Mouse (Mus musculus): ENCODE data around the gene Epb41l2.

Epb41l2 gene

DNA sequence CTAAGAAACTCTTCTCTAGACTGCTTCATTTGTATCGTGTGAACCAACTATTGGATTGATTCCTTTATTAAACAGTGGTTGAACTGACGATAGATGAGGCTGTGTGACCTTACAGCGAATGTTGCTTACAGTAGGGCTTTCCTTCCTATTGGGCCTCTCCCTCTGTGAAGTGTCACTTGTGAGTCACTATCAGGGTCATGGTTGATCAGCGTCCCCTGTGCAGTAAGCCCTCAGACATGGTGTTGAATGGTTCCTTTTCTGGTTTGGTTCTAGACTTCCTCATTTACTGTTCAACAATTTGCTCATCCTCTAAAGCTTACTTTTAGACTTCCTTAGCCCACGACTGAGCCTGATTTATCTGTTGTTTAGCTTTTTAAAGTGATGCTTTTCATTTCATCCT is 7.1 kb downstream of the Epb41l2 start:
- DNase-seq, result no peak

DNA sequence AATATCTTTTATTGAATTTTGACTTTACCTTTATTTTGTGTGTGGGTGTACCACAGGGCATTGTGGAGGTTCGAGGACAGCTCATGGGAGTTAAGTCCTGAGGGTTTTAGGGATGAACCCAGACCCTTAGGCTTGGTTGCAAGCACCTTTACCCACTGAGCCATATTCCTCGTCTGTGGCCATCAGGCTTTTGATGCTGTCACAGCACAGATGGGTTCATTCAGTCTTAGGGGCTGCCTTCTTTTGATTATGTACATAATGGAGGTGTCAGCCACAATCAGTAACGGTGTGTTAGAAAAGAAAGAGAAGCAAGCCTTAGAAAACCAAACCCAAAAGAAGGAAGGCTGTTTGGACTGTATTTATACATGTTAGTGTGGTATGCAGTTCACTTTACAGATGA is 9.3 kb downstream of the Epb41l2 start:
- no peak for DNase-seq

DNA sequence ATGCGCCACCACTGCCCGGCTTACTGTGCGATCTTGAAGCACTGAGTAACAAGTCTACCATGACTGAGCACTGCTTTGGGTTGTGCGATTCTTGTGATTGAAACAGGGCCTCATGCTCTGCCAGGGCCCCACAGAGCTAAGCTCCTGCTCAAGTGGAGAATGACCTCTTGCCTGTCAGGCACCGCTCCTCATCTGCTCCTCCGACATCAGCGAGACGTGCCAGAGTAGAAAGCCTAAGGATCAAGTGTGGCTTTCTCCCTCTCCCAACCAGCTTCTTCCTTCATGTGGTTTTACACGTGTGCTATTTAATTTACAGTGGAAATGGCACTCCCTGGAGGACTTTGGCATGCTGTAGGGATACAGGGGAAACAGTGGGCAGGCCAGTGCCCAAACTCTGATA is 10.1 kb downstream of the Epb41l2 start:
- no peak for DNase-seq

DNA sequence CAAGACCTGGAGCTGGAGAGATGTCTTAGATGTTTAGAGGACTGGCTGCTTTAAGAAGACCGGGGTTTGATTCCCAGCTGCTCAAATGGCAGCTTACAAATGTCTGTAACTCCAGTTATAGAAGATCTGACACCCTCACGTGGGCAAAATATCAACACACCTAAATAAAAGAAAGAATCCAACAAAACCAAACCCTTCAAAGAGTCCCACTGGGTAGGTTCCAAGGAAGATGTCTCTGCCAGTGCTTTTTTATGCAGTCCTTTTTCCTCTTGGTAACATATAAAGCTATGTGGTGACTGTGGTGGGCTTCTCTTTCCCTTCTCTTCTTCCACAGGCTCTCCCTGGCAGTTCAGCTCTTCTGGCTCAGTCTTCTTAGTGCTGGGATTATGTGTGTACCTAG is 11.7 kb downstream of the Epb41l2 start:
- no peak for DNase-seq

DNA sequence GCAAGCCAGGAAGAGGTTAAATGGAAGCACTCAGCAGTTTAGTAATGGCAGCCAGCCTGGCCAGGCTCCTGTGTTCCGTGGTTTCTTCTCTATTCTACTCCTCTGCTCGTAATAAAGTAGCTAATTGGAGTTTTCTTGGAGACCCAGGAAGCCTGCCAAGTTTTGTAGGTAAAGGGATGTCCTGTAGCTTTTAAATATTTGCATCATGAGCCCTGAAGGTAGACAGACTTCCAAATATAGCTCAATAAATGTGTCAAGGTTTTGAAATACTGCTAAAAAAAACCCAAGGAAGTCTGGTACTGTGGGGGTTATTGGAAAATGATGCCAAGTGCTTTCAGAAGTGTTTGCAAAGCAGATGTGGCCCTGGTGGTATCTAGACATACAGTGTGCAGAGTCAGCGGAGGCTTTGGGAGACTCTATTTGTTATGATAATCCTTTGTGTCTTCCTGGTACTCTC is 12.3 kb downstream of the Epb41l2 start:
- DNase-seq, result no peak

DNA sequence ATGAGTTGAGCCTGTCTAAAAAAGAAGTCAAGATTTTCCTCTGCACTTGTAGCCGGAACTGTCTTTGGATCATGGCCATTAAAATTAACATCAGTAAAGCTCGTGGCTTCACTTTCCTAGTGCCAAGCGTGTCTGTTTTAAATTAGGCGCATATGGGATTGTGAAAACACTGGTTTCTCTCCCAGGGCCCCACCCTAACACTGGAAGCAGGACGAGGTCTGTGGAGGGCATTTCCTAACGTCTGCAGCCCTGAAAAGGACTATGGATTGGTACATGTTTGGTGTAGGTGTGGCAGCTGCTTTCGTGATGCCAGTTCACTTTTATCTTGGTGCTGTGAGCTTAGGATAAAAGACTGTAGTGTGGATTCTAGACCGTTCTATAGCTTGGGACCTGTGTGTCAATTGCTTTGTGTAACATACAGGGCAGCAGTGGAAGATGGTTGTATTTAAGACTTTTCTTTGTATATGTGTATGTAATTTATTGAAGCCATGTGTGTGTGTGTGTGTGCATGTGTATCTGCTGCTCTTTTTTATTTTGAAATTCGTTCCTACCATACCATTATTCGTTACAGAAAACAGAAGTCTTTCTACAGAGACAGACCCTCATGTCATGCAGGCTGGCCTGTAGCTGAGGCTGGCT is 13.0 kb downstream of the Epb41l2 start:
- DNase-seq, result no peak

DNA sequence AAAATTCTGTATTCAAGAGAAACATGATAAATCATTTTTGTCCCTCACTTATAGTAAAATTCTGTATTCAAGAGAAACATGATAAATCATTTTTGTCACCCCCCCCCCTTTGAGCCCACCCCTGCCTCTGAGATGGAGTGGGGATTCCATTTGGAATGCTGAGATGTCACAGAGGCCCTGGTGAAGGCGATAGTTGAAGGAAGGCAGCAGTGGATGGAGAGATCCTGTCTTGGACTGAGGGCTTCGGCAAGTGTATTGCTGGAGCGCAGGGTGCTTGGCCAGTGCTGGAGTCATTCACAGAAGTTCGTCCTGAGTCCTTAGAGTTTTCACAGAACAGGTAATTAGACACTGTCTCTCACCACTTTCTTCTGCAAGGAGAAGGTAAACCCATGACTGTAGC is 15.4 kb downstream of the Epb41l2 start:
- DNase-seq, result no peak

DNA sequence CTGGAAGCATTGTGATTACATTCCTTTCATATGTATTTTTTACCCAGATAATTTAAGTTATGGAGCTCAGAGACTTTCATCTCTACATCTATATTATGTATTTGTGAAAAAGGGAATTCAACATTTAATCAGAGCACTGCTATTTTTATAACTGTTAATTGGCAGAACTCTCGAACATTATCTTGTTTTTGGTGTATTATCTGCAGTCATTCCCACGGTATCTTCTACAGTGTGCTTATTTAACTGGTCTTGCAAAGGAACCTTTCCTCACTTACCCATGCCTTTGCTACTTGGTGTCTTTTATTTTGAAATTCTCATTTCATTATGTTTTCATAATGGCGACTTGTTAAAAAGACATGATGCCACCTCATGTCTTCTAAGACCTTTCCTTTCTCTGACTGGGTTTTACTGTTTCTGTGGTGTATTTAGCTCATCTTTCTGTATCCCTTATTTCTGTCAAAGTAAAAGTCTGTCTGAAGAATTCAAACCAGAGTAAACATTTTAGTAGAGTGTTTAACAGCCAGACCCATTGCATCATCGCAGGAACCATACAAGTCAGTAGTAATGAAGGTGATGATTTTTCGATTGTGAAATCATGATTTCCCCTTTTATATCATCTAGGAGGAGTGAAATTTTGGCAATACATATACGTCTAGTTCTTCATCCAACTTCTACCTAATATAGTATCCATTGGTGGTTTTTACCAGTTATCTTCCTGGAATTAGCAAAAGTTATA is 21.3 kb downstream of the Epb41l2 start:
- no peak for DNase-seq

DNA sequence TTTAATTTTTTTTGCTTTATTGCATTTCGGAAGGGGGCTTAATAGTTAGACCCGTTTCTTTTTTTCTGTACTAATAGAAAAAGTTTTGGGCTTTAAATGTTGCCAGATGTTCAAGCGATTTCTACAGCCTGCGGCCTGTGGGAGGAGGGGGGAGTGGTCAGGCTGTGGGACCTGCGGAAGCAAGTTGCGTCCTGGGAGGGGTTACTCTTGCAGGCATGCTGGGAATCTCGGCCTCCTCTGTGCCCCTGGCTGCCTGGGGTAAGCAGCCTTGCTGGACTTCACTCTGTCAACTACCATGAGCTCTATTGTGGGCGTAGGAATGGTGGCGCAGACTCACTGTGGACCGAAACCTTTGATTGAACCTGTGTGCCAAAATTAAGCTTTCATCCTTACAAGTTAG is 22.4 kb downstream of the Epb41l2 start:
- peak; percentile 40 for DNase-seq

DNA sequence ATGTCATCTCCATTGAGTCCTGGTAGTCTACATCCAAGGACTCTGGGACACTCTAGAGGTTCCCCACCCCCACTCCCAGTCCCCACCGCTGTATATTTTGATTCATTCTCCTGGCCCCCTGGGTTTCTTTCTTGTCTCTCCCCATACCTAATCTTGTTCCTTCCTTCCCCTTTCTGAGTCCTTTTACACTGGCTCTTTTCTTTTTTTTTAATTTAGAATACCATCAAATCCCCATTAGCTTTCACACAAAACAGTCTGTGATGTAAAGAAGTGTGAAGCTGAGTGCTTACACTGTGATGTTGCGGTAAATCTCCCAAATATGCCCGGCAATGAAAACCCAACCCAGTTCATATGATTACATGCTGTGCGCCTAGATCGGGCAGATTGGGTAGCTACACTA is 23.6 kb downstream of the Epb41l2 start:
- no peak for DNase-seq

DNA sequence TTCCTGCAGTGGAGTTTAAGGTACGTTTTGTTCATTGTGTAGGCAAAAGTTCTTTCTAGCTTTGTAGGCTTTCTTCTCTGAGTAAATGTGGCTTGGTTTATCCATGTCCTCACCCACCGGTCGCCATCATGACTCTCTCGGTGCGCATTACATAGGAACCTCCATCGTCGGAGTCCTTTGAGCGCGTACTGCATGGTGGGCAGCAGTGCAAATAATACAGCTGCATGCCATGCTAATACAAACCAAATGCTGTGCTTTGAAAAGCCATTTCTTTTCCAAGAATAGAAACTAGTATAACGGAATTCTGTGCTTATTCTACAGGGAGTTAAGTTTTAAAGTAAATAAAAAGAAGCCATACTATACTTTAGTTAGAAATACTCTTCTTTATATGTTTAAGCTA is 24.8 kb downstream of the Epb41l2 start:
- DNase-seq, result no peak

DNA sequence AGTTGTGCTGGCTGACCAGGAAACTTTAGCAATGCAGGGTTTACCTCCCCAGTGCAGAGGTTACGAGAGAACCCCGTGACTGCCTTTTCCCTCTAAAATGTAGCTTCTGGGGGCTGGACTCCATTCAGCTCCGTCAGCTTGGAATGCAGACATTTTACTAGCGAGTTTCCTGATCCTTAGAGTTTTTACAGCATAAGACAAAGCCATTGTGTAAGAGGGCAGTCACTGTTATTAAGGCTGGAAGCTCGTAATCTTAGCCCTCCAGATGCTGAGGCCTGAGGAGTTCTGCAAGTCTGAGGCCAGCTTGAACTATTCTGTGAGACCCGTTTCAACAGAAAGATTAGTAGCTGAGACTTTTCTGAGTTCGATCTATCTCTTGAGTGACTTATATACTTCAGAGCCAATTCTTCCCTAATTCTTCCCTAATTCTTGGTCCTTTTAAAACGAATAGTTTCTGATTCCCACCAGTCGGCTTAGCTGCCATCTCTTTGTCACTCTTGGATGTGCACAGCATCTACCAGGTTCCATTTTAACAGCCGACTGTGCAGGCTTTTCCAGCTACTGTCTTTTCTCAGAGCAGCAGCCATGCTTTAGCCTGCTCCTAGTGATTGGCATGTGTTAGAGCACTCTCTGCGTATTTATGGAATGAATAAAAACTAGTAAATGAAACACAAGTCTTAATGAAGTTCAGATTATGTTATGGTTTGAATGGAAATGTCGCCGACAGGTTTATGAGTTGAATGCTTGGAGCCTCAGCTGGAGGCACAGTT is 26.4 kb downstream of the Epb41l2 start:
- DNase-seq, result no peak

DNA sequence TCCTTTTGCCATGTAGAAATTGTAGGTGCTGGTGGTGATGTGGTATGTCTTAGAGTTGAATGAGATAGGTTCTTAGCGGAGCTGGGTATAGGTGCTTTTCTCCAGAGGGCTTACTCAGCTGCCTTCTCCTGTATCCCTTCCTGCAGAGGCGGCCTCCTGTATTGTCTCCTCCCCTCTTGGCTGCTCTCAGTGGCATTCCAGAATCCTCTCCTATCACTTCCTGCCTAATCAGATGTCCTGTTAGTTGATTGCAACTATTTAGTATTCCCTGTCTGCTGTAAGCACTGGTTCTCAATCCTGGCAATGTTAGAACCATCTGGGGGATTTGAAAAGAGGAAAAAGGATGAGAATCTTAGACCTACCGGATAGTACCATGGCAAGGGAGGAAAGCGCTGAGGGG is 27.3 kb downstream of the Epb41l2 start:
- peak; percentile 39 for DNase-seq

DNA sequence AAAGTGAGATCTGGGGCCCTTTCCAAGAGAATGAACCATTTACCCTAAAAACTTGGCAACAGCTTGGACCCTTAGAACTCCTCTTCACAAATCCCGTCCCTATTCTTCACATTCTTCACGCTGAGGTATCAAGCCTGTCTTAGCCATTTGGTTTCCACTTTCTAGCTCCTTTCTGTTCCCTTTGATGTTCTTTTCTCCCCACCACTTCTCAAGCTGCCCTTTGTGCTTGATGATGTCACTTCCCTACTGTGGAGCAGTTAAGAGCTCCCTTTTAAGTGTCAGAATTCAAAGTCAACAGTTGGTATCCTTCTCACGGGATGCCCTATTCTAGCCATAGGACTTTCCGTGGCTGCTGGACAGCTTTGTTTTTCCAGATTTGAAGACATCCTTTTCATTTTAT is 27.7 kb downstream of the Epb41l2 start:
- DNase-seq, result no peak

DNA sequence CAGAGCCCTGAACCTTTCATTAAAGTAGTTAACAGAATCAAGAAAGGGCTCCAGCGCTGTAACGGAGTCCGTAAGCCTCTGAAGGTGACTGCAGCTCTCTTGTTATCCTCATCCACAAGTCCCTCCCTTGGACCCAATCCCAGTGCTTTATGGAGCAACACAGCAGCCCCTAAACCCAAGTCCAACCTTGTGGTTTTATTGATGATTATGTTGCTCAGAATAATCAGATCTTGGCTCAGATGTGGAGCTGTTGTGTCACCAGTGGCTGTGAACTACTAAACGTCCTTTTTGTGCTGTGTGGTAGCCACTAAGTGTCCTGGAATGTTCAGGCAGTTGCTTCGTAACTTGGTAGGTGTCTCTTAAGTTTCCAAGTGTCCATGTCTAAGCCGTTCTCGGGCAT is 33.2 kb downstream of the Epb41l2 start:
- DNase-seq, result no peak

DNA sequence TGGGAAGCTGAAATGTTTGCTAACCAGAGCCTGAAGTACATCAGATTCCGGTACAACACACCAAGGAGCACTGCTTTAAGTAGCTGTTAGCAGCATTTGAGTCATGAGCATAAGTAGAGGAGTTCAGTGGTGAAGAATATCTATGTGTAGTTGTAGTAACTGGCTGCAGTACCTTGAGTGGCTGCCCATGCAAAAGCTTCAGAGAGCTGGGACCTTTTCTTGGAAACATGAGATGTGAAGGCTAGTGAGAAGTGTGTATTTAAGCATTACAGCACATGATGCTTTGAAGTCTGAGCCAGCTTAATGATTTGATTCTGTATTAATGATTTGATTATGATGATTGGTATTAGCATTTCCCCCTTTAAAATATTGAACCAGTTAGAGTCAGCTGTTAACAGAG is 34.1 kb downstream of the Epb41l2 start:
- no peak for DNase-seq

DNA sequence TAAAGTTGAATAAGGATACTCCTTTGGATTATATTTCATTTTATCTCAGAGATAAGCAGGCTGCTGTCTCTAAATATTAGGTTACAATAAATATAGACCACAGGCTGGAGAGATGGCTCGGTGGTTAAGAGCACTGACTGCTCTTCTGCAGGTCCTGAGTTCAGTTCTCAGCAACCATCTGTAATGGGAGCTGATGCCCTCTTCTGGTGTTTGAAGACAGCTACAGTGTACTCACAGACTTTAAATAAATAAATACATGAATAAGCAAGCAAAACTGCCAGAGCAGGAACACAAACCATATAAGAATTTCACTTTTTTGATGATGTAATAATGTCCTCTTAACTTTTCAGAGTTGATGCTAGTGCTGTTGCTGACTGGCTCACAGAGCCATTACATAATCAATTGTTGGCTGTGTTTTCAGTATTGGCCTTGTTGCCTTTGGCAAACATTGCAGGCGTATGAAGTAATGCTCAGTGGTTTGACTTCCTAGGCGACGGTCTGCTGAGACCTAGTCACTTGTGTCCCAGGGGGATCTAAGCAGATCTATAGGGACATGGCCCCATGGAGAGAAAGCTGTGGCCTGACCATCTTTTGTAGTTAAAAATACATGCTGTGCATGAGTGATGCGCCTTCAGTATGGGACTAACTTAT is 35.8 kb downstream of the Epb41l2 start:
- DNase-seq, result no peak

DNA sequence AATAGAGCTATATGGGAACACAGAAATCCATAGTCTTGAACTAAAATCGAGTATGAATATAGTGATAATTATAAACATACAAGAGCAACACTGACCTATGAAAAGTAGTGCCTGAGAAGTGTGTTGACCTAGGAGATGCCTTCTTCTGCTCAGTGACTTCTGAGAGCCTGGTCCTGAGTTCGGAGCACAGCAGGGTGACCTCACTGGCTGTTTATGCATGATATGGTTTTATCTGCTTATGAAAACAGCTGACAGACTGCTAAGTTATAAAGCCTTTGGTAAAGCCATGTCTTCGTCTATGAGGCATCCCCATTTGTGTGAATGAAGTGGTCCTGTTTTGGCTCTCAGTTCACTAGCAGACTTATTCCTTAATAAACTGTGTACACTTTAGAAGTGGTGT is 37.3 kb downstream of the Epb41l2 start:
- no peak for DNase-seq

DNA sequence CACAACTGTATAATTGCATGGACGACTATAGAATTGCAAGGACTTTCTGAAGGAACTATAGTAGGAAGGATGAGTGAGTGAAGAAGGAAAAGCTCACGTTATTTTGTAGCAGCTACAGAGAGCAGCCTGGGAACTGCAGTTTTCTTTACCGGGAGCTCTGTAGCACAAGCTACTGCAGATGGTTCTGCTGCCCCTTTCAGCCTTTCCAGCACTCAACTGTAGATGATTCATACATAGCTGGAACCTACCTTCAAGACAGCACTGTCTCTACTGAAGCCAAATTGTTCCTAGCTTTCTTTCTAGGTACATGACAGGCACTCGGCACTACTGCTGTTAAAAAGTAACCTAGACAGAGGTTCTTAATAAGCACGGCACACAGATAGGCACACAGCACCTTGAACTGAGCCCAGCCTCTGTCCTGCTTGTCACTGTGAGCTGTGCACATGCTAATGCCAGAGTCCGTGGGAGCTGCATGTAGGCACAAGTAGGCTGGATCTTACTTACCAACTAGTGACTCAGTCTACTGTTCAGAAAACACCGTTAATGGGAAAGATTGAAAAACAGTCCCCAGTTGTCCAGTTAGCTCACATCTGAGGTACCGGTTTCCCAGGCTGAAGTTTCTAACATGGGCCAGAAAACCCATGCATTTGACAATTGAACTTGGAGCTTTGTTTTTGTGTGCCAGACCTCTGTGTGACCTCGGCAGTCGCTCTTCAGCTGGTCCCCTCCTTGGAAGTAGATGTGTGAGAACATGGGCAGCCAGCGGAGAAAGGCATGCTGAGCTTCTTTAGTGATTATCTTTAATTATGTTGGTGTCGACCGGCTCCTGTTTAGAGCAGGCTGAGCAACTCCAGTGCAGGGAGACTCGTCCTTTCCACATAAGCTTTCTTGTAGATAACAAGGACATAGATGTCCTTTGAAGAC is 38.4 kb downstream of the Epb41l2 start:
- DNase-seq, result no peak

DNA sequence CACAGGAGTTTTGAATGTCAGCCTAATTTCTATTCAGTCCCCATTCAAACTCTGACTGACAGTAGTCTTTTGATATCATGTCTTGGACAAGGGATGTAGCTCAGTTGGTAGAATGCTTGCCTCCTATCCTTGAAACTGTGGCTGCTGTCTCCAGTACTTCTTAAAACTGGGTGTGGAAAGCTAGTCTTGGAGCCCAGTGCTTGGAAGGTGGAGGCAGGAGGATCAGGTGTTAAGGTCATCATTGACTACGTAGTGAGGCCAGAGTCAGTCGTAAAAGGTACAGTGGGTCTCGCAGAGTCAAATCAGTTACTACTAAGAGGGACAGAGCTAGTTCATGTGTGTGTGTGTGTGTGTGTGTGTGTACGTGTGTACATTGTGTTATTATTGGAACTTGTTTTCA is 39.4 kb downstream of the Epb41l2 start:
- DNase-seq, result no peak

DNA sequence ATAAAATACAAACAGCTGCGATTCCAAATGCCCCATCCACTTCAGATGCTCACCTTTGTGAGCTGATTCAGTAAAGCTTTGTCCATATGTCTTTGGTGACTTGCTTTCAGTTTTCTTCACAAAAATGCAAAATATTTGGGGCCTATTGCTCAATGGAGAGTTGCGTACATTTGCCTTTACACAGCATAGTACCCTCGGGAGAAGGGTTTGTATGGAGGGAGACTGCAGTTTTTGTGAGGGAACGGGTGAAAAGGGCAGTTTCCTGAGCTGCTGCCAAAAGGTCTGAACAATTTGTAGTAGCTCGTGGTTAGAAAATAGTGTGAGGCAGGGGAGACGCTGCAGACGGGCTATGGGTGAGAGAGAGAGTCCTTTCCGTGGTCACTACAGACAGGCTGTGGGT is 40.5 kb downstream of the Epb41l2 start:
- no peak for DNase-seq

DNA sequence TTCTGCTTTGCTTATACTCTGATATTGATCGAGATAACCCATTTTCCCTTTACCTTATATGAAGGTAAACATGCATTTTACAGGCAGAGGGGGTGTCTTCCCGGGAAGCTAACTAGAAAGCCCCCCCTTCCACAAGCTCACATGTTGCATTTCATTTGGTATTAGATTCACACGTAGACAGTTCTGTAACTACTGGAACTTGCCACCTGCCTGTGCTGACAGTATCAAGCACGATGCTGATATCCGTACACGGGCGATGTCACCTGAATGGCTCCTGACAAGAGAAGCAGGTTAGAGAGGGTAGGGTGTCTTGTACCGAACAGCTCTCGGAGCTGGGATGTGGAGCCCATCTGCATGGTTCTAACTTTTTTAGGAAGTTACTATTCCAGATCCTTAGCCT is 41.0 kb downstream of the Epb41l2 start:
- DNase-seq, result no peak

Measured in kidney, postnatal 10 days (tissue).